ENCODE assay signal across 8 mouse cellular contexts in the genomic region with DNA sequence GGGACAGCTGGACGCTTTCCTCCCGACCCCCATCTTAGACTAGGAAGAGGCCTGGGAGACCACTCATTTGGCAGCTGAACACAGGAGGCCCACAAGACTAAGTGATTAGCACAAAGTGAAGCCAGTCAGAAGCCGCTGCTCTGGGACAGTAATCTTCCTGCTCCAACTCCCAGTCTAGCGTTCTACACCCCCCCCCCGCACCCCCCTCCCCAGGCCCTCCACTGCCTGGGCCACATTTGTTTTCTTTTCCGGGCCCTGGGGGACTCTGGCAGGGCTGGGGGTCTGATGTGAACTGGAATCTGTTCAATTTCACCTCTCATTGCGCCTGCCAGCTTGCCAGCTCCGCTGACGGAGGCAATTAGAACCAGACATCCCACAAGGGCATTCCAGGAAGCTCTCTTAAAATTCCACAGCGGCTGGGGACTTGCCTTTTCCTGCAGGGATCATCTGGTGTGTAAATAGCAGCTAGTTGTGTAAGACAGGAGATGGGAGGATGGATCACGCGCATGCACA.
A peak's percentile ranks its signal among the peaks of the same experiment; 100 is the strongest.
DNase-seq lines count a peak whose midpoint lies in the region; ATAC-seq and TF ChIP-seq lines count a peak whose summit lies in the region.

No protein-coding gene starts in this region.

- H3K27ac ChIP-seq in spleen, adult 2 months (ENCODE audit: insufficient read depth, low read length), result 0 out of 2 replicates have a peak overlapping the region, but pooled peaks have one; percentile 33
- H3K27ac ChIP-seq in forebrain, embryonic 16.5 days (ENCODE audit: low read length), result no peak overlapping the region; the same call in 1 of the 2 replicates
- H3K27ac ChIP-seq in hindbrain, embryonic 16.5 days (ENCODE audit: low read depth, low read length), result no peak overlapping the region
- peak overlapping the region; percentile 53; the same call in 1 of the 2 replicates for H3K27ac ChIP-seq in neural tube, embryonic 11.5 days (ENCODE audit: low read depth, low read length)

- 51% methylated on average over 12 of the region's 12 CpGs for WGBS in spleen, adult 2 months
- 2% methylated on average over 12 of the region's 12 CpGs for WGBS in forebrain, embryonic 16.5 days
- WGBS in hindbrain, embryonic 16.5 days, result 4% methylated on average over 12 of the region's 12 CpGs
- 8% methylated on average over 12 of the region's 12 CpGs for WGBS in neural tube, embryonic 11.5 days

- peak; percentile 83 for ATAC-seq in forebrain, embryonic 16.5 days
- ATAC-seq in hindbrain, embryonic 16.5 days, result peak; percentile 82
- peak; percentile 41; the same call in 1 of the 2 replicates for ATAC-seq in neural tube, embryonic 11.5 days (ENCODE audit: insufficient read depth, low FRiP score, low TSS enrichment)
- no peak for ATAC-seq in cerebellum, adult (ENCODE audit: insufficient number of reproducible peaks, low FRiP score, low TSS enrichment)

- H3K36me3 ChIP-seq in spleen, adult 2 months (ENCODE audit: control insufficient read depth, insufficient read depth, low read length), result no peaks in the 10 kb centered on the region
- H3K36me3 ChIP-seq in forebrain, embryonic 16.5 days (ENCODE audit: control insufficient read depth, insufficient read depth), result no peaks in the 10 kb centered on the region
- H3K36me3 ChIP-seq in hindbrain, embryonic 16.5 days (ENCODE audit: control insufficient read depth, insufficient read depth, low read length), result no peaks in the 10 kb centered on the region
- no peaks in the 10 kb centered on the region for H3K36me3 ChIP-seq in neural tube, embryonic 11.5 days (ENCODE audit: control insufficient read depth, insufficient read depth, low read length)

- no peak for TF ChIP-seq POLR2A in spleen, adult 2 months (IDR thresholded peaks at IDR 0.05; ENCODE audit: low read depth, low read length)

- H3K4me2 ChIP-seq in forebrain, embryonic 16.5 days (ENCODE audit: low read length), result peak overlapping the region; percentile 33
- H3K4me2 ChIP-seq in hindbrain, embryonic 16.5 days (ENCODE audit: low read length), result peak overlapping the region; percentile 44
- H3K4me2 ChIP-seq in neural tube, embryonic 11.5 days (ENCODE audit: low read depth), result no peak overlapping the region; the same call in 1 of the 2 replicates

- no peaks in the 10 kb centered on the region for H3K27me3 ChIP-seq in spleen, adult 2 months (ENCODE audit: control insufficient read depth, insufficient read depth, low read length)
- peaks cover 13% of the 10 kb centered on the region; the same call in 1 of the 2 replicates for H3K27me3 ChIP-seq in forebrain, embryonic 16.5 days (replicated peaks; ENCODE audit: control insufficient read depth, insufficient read depth, low read length)
- H3K27me3 ChIP-seq in hindbrain, embryonic 16.5 days (replicated peaks; ENCODE audit: control insufficient read depth, insufficient read depth, low read length), result peaks cover 42% of the 10 kb centered on the region
- peaks cover 46% of the 10 kb centered on the region for H3K27me3 ChIP-seq in neural tube, embryonic 11.5 days (ENCODE audit: control insufficient read depth, insufficient read depth, low read length)

- no peak overlapping the region; the same call in 1 of the 2 replicates for H3K9ac ChIP-seq in forebrain, embryonic 16.5 days (replicated peaks; ENCODE audit: low read depth, low read length)
- peak overlapping the region; percentile 38; the same call in 1 of the 2 replicates for H3K9ac ChIP-seq in hindbrain, embryonic 16.5 days (ENCODE audit: low read depth, low read length)
- peak overlapping the region; percentile 15; the same call in 1 of the 2 replicates for H3K9ac ChIP-seq in neural tube, embryonic 11.5 days (ENCODE audit: low read length)

- TF ChIP-seq CTCF in spleen, adult 2 months (IDR thresholded peaks at IDR 0.05; ENCODE audit: extremely low read depth, insufficient read depth, insufficient read length, insufficient replicate concordance), result no peak

- no peak for DNase-seq in spleen, adult 2 months (ENCODE audit: low read depth in 1 of 2, low spot score in 2 of 2)
- no peak for DNase-seq in spleen, postnatal 4 days (ENCODE audit: low spot score in 2 of 2)
- DNase-seq in liver, result peak; percentile 38
- DNase-seq in neural tube, embryonic 11.5 days (ENCODE audit: low spot score), result peak; percentile 59
- DNase-seq in natural killer cell, adult 2 months (ENCODE audit: low spot score in 2 of 2), result no peak

- H3K4me3 ChIP-seq in spleen, adult 2 months (ENCODE audit: extremely low read depth, insufficient read depth, insufficient read length), result no peak overlapping the region
- no peak overlapping the region for H3K4me3 ChIP-seq in forebrain, embryonic 16.5 days (replicated peaks; ENCODE audit: low read length)
- H3K4me3 ChIP-seq in hindbrain, embryonic 16.5 days (ENCODE audit: low read length), result no peak overlapping the region
- H3K4me3 ChIP-seq in neural tube, embryonic 11.5 days (ENCODE audit: low read depth, low read length), result 0 out of 2 replicates have a peak overlapping the region, but pooled peaks have one; percentile 10

- H3K9me3 ChIP-seq in forebrain, embryonic 16.5 days (ENCODE audit: control insufficient read depth, low read length), result no peaks in the 10 kb centered on the region
- no peaks in the 10 kb centered on the region for H3K9me3 ChIP-seq in hindbrain, embryonic 16.5 days (ENCODE audit: control insufficient read depth, low read length)
- H3K9me3 ChIP-seq in neural tube, embryonic 11.5 days (ENCODE audit: control insufficient read depth, low read length), result no peaks in the 10 kb centered on the region

- H3K4me1 ChIP-seq in spleen, adult 2 months (ENCODE audit: control insufficient read depth, insufficient read depth, insufficient read length), result peaks cover 4% of the 10 kb centered on the region; the same call in 1 of the 2 replicates
- peaks cover 16% of the 10 kb centered on the region for H3K4me1 ChIP-seq in forebrain, embryonic 16.5 days (replicated peaks; ENCODE audit: control insufficient read depth, insufficient read depth, low read length)
- H3K4me1 ChIP-seq in hindbrain, embryonic 16.5 days (ENCODE audit: control insufficient read depth, insufficient read depth, low read depth, low read length), result peaks cover 13% of the 10 kb centered on the region
- peaks cover 11% of the 10 kb centered on the region for H3K4me1 ChIP-seq in neural tube, embryonic 11.5 days (ENCODE audit: control insufficient read depth, insufficient read depth, low read length)

Comparison
In these comparisons a context has a peak if more than half of its experiments do, and no peak if none do; other contexts are left out.
1. DNase-seq: peak in liver (single experiment) and neural tube, embryonic 11.5 days (single experiment); none in spleen, adult 2 months (0 of 2), spleen, postnatal 4 days (0 of 2) and natural killer cell, adult 2 months (0 of 2).
2. H3K27ac ChIP-seq: peak in spleen, adult 2 months (single experiment) and neural tube, embryonic 11.5 days (single experiment); none in forebrain, embryonic 16.5 days (single experiment) and hindbrain, embryonic 16.5 days (single experiment).